Mouse (Mus musculus) adrenal gland, adult 8-10 months (tissue): ENCODE measurements around the gene Snap91. TPM values are rescaled to one million over a fixed set of nuclear protein-coding genes. Genes with fewer than 3 reads are reported as not detected.
A peak's percentile ranks its signal among the peaks of the same experiment; 100 is the strongest.

Experiments
- DNase-seq: peaks from one replicate; pipeline ENCODE4 v3.0.0; 2022
- total RNA-seq, 4 experiments: library from RNA; stranded (reverse); gene quantifications; 2 replicates each; pipeline ENCODE4 v1.2.4; 2022

Snap91 gene
- total RNA-seq, 4 experiments from 2014 or later: 34.0 to 69.5 (median 52.3) TPM

DNA sequence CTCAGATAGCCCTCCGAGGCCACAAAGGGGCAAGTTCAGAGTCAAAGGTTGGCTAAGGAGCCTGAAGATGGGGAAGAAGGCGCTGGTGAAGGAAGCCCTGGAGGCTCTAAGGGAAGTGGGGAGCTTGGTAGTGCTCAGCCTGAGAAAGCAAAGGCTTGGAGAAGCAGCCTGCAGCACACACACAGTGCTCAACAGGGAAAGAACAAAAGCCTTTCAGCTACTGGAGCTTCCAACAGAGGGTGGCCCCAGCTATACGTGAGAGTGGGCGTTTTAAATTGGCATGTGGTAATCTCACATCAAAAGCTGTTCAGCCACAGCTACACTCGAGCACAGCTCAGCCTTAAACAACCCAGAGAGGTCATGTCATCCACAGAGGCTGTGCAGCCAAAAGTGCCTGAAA, 67.1 kb downstream of the Snap91 start:
- DNase-seq: no peak

DNA sequence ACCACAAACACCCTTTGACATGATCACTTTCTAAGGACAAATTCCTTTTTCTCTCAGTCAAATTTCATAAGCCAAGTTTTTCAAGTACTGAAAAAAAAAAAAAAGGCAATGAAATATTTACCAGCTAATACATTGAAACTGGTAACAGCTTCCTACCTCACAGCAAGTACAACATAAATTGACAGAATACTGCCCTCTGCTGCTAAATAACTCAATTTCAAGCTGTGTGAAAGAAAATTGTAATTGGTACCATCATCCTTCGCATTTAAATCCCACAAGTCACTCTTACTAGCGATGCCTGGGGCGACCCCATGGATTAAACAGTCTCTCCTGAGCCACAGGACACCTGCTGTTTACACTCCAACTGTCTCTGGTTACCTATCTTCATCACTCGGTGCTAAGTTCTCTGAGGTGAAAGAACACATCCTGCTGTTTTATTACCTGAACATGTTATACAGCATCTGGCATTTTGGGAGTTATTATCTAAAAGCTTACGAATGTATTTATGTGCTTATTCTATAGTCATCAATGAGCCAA, 69.7 kb downstream of the Snap91 start:
- no peak for DNase-seq

DNA sequence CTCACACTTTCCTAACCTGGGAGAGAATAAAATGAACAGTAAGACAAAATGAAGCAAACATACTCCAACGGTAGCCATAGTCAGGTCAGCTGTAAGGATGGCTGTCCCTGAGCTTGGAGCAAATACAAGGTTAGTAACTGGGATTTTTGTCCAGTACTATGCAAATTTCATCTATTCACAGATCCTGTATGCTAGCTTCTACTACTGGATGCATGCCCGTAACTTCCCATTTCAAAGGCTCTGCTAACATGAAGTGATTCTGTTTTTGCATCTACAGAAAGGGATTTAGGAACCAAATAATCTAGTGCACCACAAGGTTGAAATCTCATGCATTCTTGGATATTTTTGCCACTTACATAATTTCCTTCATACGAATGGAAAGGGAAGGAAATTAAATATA, 70.2 kb downstream of the Snap91 start:
- DNase-seq: no peak

DNA sequence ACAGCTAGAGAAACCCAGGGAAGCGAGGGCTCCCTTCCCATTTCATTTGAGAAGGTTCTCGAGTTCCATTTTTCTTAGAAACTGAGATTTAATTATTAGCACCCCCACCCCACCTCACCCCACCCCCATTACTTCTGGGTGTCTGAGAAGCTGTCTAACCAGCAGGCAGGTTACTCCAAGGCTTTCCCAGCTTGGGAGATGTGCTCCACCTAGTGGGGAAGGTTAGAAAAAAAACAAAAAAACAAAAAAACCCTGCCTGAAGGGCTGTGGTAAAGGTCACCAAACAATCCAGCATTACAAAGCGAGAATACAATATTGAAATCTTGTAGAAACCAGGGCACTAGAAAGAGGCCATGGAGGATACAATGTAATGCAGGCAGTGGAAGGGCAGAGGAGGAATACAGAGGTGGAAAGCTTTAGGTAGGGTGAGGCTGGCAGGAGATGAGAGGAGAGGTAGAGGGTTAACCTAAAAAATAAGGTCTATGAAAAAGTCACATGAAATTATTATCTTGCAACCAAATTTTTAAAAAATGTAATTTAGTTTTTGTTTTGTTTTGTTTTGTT, 79.8 kb downstream of the Snap91 start:
- no peak for DNase-seq

DNA sequence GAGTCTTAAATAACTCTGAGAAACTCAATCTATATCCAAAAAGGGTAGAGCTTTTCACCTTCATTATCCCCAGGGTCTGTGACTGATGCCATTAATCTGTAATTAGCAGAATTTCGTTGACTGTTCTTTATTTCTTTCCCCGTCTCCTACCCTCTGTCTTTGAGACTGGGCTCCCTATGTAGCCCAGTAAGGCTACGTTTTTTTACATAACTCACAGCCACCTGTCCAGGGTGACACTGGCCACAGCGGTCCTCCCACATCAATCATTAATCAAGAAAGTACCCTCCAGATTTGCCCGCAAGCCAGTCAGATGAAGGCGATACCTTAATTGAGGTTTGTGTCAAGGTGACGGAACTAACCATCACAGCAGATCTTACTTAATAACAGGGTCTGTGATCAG, 81.4 kb downstream of the Snap91 start:
- no peak for DNase-seq

DNA sequence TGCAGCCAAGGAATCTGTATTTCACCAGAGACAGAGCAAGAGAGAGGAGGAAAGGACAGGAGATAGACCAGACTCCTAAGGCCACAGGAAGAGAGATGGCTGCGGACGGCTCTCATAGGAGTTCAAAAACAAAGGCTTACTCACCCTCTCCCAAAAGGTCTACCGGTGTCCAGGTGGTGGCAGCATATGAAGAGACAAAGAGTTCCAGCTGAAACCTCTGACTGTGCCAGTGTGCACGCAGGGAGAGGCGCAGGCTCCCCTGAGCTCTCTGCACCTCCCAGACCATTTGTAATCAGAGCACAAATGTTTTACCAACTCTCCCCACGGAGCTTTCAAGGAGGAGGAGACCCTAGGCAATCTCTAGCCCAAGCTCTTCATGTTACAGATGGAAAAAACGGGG, 81.8 kb downstream of the Snap91 start:
- DNase-seq: no peak

DNA sequence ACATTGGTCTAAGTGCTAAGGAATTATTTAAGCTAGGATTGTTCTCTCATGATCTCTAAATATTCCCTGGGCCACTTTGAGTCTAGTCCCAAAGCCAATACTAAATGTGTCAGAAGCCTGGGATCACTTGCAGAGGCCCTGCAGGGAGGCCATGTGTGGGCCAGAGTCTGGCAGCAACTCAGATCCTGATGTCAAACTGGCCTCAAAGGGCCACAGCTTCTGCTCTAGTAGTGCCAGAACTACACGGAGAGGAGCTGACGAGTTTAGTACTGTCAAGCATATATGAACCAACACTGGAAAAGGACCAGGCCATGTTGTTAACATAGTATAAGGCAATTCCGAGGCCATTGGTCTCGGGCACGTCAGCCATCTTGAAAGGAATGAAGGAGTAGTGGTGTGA, 82.3 kb downstream of the Snap91 start:
- no peak for DNase-seq

DNA sequence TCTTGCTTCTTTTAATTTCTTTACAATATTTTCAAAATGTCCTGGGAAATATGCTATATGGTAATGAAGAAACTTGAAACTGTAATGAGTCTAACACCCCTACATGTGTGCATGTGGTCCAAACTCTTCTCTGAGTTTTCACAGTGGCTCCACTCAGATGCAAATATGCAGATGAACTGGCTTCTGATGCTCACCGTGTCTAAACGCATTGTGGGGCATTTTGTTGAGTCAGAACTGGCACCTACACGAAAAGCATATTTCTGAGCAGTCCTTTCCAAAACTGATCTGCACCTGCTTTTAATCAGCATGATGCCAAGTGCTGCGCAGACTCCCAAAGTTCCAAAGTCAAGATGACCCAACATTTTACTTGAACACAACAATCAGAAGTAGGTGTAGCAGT, 82.9 kb downstream of the Snap91 start:
- DNase-seq: no peak

DNA sequence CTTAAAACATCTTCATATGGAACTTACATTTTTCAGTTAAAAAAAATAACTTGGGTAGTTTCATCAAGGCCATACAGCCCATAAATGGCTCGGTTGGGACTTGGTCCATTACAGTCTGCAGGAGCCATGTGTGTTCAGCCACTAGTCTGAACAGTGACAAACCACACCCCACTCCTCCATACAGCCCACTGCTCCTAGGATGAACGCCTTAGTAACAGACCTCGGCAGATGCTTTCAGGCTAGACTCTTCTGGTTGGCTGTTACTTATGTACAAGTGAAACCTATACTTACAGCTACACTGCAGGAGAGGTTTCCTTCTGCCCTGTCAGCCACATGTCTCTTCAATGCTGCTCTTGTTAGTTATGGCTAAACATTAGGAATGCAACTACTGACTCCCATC, 85.2 kb downstream of the Snap91 start:
- no peak for DNase-seq

DNA sequence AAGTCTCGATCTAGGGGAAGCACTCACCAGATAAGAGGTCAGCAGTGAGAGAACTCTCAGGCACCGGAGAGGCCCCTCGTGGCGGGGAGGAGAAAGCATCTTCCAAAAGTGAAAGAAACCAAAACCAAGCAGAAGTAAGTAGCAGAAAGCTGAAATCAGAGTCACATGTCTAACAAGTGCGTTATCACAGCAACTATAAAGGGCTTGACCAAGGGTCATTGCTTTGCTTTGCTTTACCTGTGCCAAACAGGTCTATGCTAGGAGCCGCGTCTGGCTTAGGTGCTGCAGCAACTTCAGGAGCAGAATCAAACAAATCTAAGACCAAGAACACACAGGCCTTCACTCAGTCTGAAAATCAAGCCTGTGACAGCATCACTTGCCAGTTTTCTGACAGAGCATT, 88.5 kb downstream of the Snap91 start:
- no peak for DNase-seq

DNA sequence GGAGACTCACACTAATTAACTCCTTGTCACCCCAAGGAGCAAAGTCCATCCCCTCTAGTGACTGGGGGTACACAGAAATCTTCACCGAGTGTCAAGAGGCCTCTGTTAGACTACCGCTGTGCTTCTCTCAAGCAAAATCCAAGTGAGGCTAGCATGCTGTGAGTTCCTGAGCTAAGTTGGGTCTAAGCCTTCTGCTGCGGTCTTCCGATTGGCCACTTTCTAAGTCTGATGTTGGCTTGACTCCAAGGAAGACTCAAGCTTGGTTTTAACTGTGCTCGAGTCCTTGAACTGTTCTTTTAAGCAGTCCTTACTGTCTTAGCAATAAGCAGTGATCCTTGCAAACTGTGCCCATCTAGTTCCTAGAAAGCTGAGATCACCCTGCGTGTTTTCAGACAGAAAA, 91.3 kb downstream of the Snap91 start:
- peak; percentile 27 for DNase-seq

DNA sequence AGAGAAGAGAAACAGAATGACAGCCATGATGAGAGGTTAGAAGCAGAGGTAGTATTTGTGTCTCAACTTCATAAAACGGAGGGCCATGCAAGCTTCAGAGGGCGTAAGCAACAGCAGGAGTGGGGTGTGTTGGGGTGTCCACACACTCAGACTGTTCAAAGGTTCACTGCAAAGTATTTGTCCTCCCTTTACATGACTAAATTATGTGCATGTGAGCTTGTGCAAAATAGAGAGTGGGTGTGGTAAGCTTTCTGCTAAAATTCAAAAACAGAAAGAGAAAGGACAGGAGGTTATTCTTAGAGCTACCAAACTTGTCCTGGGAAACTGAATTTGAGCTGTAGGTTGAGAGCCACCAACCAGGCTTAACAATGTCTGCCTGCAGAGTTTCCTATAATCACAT, 97.6 kb downstream of the Snap91 start:
- DNase-seq: no peak

DNA sequence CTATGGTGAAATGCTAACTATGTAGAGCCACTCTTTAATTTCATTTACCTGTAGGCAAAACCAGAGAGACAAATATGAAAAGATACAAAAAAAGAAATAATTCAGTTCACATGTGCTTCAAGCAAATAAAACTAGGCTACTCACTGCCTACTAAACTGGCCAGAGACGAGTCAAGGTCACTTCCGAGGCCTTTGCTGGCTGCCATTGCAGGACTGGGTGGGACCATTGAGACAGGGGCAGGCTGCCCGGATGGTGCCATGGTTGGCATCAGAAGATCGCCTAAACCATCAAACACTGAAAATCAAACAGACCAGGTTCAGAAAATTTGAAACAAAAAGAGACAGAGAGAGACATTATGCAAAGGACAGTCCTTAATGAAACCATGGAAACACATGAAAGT, 99.0 kb downstream of the Snap91 start:
- DNase-seq: no peak

DNA sequence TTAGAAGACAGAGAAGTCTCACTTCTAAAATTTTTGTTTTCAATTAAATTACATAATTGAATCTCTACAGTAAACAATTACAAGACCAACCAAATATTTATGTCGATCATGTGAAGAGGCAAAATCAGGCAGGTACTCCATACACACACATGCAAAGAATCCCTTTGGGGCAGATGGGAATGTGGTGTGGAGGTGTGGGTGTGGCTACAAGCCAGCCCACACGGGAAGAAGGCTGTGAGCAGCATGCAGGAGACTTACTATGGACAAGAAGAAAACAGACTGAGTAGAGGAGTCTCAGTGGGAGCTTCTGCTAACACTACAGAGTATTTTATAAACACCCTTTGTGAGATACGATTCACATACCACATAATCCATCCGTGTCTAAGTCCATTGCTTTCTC, 102.2 kb downstream of the Snap91 start:
- no peak for DNase-seq

DNA sequence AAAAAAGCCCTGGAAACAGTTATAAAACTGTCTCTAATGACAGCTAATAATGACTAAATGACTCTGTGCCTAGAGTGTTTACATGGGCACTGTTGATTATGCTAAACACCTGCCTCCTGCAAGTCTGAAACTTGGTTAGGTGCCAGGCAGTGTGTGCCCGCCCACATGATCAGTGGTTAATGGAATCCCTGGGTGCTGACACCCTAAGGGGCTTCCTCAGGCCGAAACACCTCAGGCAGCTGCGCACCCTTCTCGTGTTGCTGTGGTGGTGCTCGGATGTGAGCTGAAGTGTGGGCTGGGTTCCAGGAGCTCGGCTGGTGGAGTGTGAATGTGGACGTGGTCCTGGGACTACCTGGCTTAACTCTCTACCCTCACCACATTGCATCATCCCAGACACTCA, 103.1 kb downstream of the Snap91 start:
- no peak for DNase-seq

DNA sequence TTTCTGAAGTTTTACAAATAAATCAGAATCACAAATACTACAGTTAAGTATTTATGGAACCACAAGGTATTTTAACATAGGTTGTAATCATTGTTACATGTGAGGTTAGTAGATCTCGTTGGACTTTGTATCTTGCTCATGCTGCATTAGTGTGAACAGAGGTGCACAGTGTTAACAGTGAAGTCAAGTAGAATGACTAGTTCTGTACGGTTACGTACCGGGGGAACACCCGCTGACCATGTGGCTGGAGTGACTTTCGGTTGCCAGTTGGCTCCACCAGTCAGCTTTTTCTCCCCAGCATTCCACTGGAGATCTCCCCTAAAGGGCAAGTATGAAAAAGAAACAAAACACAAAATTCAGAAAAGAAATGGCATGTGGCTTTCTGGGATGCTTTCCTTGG, 105.1 kb downstream of the Snap91 start:
- DNase-seq: no peak

DNA sequence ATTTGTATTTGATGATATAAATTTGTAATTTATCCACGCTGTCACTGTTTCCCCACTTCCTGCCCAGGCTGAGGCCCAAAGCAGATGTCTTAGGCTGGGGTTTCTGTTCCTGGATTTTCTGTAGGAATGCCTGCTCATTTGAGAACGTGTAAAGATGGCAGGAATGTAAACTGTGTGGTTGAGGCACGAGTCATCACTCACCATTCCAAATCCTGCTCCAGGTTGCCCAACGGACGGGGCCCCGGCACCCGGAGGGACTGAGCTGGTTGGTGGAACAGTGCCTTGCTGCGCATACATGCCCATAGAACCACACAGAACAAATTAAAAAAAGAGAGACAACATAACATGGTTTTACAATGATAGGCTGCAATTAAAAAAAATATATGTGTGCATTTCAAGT, 106.5 kb downstream of the Snap91 start:
- no peak for DNase-seq

DNA sequence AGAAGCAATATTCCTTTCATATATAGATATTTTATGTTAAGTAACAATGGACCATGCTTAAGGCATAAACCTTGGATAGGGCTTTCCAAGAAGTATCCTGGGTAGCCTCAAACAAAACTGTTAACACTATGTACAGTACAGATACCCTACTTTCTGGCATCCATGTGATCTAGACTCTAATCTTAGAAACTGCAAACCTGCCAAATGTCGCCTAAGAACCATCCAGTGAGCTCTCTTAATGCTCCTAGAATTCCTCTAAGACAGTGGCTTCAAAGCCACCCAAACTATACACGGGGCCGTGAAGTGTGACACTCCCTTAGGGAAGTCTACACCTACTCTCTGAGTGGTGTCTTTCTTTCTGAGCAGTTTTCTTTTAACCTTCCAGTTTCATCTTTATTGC, 107.6 kb downstream of the Snap91 start:
- DNase-seq: no peak

DNA sequence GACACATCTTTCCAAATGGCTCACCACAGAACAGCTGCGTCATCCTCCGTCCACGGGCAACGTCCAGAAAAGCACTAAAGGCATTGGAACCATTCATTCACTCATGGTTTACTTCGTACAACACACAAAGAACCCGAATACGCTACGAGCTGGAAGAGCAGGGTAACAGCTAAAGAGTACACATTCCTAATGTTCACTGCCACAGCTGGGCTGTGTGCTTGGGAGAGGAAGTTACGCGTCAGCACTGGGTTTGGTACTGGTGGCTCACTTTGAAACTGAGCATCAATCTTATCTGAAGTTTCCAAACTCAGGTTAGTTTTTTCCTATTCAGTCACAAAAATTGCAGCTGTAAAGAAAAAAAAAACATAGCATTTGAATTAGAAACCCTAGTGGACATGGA, 113.5 kb downstream of the Snap91 start:
- DNase-seq: no peak

DNA sequence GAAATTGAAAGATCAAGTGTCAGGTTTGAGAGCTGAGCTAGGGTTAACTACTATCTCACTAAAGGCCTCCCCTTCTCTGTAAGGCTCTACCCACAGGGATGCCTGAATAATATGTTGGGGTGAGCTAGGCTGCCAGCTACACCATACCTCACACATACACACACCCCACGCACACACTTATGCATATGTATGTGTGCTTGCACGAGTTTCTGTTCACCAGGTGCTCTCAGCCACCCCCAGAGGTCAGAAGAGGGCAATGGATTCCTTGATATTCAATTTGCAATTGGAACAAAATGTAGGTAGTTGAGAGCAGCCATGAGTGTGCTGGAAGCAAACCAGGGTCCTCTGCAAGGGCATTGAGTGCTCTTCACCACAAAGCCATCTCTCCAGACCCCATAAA, 116.5 kb downstream of the Snap91 start:
- no peak for DNase-seq

DNA sequence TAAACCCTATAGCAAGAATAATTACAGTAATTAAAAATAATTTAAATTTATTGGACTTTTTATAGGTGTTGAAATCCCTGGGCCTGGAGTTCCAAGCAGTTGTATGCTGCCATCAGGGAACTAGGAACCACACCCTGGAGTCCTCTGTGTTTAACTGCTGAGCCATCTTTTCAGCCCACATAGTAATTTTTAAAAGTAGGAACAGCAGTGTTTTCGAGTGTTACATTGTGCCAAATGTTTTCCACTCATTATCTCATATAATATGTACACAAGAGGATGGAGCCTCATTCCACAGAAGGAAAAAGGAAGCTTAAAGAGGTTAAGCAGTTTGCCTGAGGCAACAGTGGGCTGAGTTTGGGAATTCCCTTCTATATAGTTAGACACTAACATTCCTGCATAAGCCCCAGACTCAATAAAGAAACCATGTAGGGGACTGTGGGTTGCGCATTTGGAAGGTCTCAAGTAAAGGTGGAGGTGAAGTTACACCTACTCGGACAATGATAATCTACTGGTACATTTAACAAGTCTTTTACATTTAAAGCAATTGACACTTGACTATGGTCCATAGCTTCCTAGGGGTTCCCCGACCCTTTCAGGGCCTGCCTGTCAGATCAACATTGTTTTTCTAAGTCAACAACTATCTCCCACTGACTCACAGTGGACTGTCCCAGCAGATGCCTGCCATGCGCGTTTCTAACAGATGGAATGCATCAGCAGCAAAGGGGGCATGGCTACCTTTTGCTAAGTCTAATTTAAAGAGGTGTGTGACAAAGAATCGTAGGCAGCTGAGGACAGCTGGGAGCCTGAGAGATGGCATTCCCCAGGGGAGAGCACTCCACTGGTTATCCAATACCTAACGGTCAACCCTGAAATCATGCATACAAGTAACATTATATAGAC, 117.7 kb downstream of the Snap91 start:
- DNase-seq: no peak

DNA sequence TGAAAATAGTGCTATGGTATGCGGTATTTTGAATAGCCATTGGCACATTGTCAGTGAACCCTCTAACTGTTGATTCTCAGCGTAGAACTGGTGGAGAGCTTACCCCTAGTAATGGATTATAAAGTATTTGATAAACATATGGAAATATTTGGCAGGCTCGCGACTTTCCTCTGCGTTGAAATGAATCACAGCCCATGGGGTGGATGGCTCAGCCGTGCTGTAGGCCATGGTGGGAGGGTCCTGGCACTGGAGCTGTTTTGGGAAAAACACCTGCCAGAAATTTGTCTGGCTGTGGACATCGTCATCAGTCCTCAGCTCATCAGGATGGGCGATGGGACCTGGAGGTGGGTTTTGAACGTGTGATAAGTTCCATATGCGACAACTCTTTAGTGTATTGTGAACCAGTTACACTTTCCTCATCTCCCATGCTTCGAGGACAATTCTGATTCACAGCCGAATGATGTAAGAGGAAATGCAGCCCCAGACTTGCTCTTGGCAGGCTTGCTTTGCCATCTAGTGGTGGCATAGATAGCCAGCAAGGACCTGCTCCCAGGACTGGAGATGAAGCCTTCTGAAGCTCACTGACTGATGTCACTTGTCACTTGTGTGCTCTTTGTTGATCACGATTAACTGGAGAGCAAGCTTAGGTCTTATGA, 134.4 kb downstream of the Snap91 start:
- peak; percentile 81 for DNase-seq

DNA sequence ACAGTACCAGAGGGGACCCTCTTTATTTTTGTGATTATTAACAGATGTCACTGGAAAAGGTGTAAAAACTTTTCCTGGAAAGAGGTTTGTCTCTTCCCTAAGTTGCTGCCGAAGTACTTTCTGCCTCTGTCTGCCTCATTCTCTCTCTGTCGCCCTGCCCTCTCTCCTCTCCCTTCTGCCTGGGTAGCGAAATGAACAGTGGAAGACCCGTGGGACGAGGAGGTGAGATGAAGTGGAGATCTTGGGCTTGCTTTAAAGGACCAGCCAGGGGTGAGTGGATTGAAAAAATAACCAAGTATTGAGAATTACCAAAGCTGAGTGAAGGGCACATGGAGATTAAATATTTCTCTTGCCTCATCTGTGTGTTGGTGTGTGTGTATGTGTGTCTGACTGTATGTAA, 136.4 kb downstream of the Snap91 start:
- no peak for DNase-seq
